Mouse (Mus musculus) midbrain, embryonic 13.5 days (tissue): ENCODE data around the gene Traf2. TPM values are rescaled to one million over a fixed set of nuclear protein-coding genes. Genes with fewer than 3 reads are reported as not detected.
A peak's percentile ranks its signal among the peaks of the same experiment; 100 is the strongest.

Experiments
- ATAC-seq: fragments of 200-750 bp; cut with Nextera tagmentation; 2 replicates; pipeline ENCODE4 v1.8.0; 2017; ENCODE audit warnings: mild to moderate bottlenecking, moderate TSS enrichment, moderate library complexity
- H3K27ac ChIP-seq: fragments of 300-500 bp; sonication (generic); 2 replicates; pipeline ENCODE4 v1.5.1; 2015; ENCODE audit warnings: inconsistent platforms, mild to moderate bottlenecking, moderate library complexity
- H3K27me3 ChIP-seq: fragments of 300-500 bp; sonication (generic); 2 replicates; pipeline ENCODE4 v1.6.1; 2015; ENCODE audit warnings: mild to moderate bottlenecking, inconsistent platforms
- H3K36me3 ChIP-seq: fragments of 300-500 bp; sonication (generic); 2 replicates; pipeline ENCODE4 v1.6.1; 2015; ENCODE audit warnings: mild to moderate bottlenecking, inconsistent platforms
- H3K4me1 ChIP-seq: fragments of 300-500 bp; sonication (generic); replicated peaks from 2 replicates; pipeline ENCODE4 v1.6.1; 2015; ENCODE audit warnings: inconsistent platforms
- H3K4me2 ChIP-seq: fragments of 300-500 bp; sonication (generic); replicated peaks from 2 replicates; pipeline ENCODE4 v1.6.1; 2015; ENCODE audit warnings: moderate library complexity, mild to moderate bottlenecking, inconsistent platforms
- H3K4me3 ChIP-seq: fragments of 300-500 bp; sonication (generic); replicated peaks from 2 replicates; pipeline ENCODE4 v1.5.1; 2015; ENCODE audit warnings: mild to moderate bottlenecking, inconsistent platforms
- H3K9ac ChIP-seq: fragments of 300-500 bp; sonication (generic); replicated peaks from 2 replicates; pipeline ENCODE4 v1.6.1; 2015; ENCODE audit warnings: mild to moderate bottlenecking, inconsistent platforms
- H3K9me3 ChIP-seq: fragments of 300-500 bp; sonication (generic); 2 replicates; pipeline ENCODE4 v1.6.1; 2016; ENCODE audit warnings: mild to moderate bottlenecking, inconsistent platforms
- WGBS: fragments of 180-500 bp; shearing (Covaris S2); methylation state at CpG from one replicate; pipeline ENCODE4 v1.1.7; 2015; 5-methylcytosine and 5-hydroxymethylcytosine counted together
- polyA plus RNA-seq: library from polyadenylated mRNA; unstranded; fragments of >200 nt; fragmentation: Nextera tagmentation; extraction: Ambion mirVana; gene quantifications from 2 replicates; pipeline ENCODE4 v1.2.1, GENCODE M21; 2015

The Traf2 gene
- polyA plus RNA-seq, 1 experiment from 2014 or later = 24.1 TPM

DNA sequence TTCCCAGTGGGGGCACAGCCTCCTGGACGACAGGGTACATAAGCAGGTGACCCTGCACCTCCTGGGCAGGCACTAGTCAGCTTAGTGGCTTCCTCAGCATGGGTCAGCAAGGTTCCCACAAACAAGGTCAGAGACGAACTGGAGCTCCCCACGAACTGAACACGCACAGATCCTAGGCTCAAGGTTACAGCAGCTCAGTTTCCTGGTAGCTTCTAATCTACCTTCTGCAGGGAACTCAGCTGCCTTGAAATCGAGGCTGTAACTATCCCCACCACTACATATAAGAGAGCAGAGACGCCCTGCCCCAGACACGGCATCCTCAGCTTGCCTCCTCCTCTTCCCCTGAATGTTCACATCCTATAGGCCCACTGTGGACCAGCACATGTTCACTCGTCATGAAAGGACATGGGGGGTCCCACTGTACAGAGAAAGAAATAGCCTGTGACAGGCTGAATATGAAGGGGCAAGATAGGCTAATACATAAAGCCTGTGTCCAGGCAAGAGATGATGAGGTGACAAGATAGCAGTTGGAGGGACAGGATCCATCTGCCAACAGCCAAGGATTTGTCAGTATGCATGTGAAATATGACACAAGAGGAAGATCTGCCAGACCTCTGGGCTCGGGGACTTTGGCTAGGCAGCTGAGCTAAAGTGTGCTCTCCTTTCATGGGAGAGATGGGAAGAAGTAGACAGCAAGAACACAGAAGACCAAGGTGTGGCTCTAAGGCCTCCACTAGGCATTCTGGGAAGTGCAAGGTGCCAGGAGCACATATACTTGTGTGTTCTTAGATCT, 20.0 kb downstream of the Traf2 start:
- 90% methylated on average over 9 of the region's 9 CpGs for WGBS

DNA sequence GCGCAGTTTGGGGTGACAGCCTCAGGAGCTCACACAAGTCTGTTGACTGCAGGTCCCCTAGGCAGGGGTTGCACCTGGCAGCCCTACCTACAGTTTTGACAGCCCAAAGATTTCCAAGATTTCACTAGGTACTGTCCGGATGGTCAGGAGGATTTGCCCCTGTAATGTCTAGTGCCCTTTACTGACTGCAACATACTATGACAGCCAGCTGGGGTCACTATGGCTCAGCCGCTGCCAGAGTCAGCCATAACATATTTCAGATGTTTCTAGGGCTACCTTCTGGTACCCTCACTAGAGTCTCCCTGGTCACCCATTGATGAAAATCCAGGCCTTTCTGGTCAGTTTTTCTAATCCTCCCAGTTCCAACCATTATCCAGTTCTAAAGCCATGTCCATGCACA, 36.8 kb downstream of the Traf2 start:
- no peak overlapping the region for H3K27ac ChIP-seq
- H3K36me3 ChIP-seq = peaks cover 16% of the 10 kb centered on the region
- no peak for ATAC-seq
- no peaks in the 10 kb centered on the region for H3K27me3 ChIP-seq
- no peaks in the 10 kb centered on the region for H3K4me1 ChIP-seq
- no peak overlapping the region for H3K9ac ChIP-seq
- H3K4me3 ChIP-seq = no peak overlapping the region
- 61% methylated on average over 3 of the region's 3 CpGs for WGBS
- no peaks in the 10 kb centered on the region for H3K9me3 ChIP-seq
- H3K4me2 ChIP-seq = no peak overlapping the region

More for the DNA sequence above, 20.0 kb downstream of the Traf2 start:
- Histone ChIP-seq H3K4me2 (no peak overlapping the region), H3K27ac (no peak overlapping the region), H3K9me3 (no peaks in the 10 kb centered on the region), H3K4me1 (no peaks in the 10 kb centered on the region), H3K27me3 (no peaks in the 10 kb centered on the region), H3K36me3 (peaks cover 93% of the 10 kb centered on the region), H3K4me3 (no peak overlapping the region), H3K9ac (no peak overlapping the region)
- ATAC-seq = no peak

DNA sequence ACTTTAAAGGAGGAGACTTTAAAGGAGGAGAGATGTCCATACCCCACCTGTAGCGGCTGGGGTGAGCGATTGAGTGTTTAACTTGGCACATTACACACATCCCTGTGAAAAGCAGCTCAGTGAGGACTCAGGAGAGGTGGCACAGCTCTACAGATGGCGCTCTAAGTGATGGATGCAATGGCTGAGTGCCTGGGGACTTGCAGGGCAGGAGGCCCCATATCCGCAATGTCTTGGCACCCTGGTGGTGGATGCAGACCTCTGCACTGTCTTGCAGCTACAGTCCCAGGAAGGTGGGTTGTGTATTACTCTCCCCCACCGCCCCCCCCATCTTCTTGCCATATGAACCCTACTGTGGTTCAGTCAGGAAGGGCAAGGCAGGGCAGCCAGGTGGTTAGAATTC, 39.8 kb downstream of the Traf2 start:
- Histone ChIP-seq H3K4me1 (peaks cover 6% of the 10 kb centered on the region), H3K36me3 (peaks cover 41% of the 10 kb centered on the region), H3K27ac (no peak overlapping the region), H3K27me3 (no peaks in the 10 kb centered on the region), H3K4me2 (no peak overlapping the region), H3K9ac (no peak overlapping the region), H3K9me3 (no peaks in the 10 kb centered on the region), H3K4me3 (no peak overlapping the region)
- ATAC-seq = no peak
- WGBS = 40% methylated on average over 5 of the region's 5 CpGs

GRCm38 (mm10) chr2:25505860-25506259, 40.9 kb downstream of the Traf2 start:
- Histone ChIP-seq H3K4me3 (no peak overlapping the region), H3K27me3 (no peaks in the 10 kb centered on the region), H3K4me2 (no peak overlapping the region), H3K9ac (no peak overlapping the region), H3K9me3 (no peaks in the 10 kb centered on the region), H3K4me1 (peaks cover 13% of the 10 kb centered on the region), H3K36me3 (peaks cover 41% of the 10 kb centered on the region), H3K27ac (no peak overlapping the region)
- no peak for ATAC-seq
- WGBS = 95% methylated on average over 4 of the region's 4 CpGs

- no peak for ATAC-seq
- peaks cover 41% of the 10 kb centered on the region for H3K36me3 ChIP-seq
- 100% methylated on average over 1 of the region's 1 CpGs for WGBS
- H3K27me3 ChIP-seq = no peaks in the 10 kb centered on the region
- no peak overlapping the region for H3K4me2 ChIP-seq
- no peak overlapping the region for H3K27ac ChIP-seq
- no peaks in the 10 kb centered on the region for H3K9me3 ChIP-seq
- H3K9ac ChIP-seq = no peak overlapping the region
- H3K4me1 ChIP-seq = peaks cover 17% of the 10 kb centered on the region
- H3K4me3 ChIP-seq = no peak overlapping the region
These were observed 41.7 kb downstream of the Traf2 start for GRCm38 (mm10) chr2:25505000-25505399.

DNA sequence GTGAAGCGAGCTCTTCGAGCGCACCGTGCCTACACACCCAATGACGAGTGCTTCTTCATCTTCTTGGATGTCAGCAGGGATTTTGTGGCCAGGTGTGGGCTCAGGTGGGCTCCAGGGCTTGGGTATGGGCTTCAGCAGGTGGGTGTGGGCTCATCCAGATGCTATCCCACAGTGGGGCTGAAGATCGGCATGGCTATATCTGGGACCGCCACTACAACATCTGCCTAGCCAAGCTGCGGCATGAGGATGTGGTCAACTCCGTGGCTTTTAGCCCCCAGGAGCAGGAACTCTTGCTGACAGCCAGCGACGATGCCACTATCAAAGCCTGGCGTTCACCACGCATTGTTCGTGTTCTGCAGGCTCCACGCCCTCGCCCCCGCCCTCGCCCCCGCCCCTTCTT, 42.2 kb downstream of the Traf2 start:
- Histone ChIP-seq H3K27me3 (no peaks in the 10 kb centered on the region), H3K4me3 (no peak overlapping the region), H3K4me2 (no peak overlapping the region), H3K4me1 (peaks cover 17% of the 10 kb centered on the region), H3K36me3 (peaks cover 41% of the 10 kb centered on the region), H3K9me3 (no peaks in the 10 kb centered on the region), H3K9ac (no peak overlapping the region), H3K27ac (no peak overlapping the region)
- ATAC-seq = no peak
- 97% methylated on average over 19 of the region's 19 CpGs for WGBS

DNA sequence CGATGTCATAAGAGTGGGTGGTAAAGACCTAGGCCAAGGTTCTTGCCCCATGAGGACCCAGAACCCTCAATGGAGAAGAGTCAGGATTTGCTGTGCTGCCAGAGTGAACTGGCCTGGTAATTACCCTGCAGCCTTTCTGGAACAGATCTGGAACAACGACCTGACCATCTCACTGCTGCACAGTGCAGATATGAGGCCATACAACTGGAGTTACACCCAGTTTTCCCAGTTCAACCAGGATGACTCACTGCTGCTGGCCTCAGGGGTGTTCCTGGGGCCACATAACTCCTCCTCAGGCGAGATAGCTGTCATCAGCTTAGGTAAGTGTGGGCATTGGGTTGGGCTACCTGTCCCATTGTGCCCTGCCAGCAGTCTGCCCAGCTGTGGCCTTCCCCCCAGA, 44.0 kb downstream of the Traf2 start:
- 82% methylated on average over 3 of the region's 3 CpGs for WGBS
- no peaks in the 10 kb centered on the region for H3K9me3 ChIP-seq
- peaks cover 17% of the 10 kb centered on the region for H3K4me1 ChIP-seq
- no peaks in the 10 kb centered on the region for H3K27me3 ChIP-seq
- no peak overlapping the region for H3K27ac ChIP-seq
- H3K4me3 ChIP-seq = no peak overlapping the region
- ATAC-seq = no peak
- peaks cover 41% of the 10 kb centered on the region for H3K36me3 ChIP-seq
- no peak overlapping the region for H3K4me2 ChIP-seq
- H3K9ac ChIP-seq = no peak overlapping the region

DNA sequence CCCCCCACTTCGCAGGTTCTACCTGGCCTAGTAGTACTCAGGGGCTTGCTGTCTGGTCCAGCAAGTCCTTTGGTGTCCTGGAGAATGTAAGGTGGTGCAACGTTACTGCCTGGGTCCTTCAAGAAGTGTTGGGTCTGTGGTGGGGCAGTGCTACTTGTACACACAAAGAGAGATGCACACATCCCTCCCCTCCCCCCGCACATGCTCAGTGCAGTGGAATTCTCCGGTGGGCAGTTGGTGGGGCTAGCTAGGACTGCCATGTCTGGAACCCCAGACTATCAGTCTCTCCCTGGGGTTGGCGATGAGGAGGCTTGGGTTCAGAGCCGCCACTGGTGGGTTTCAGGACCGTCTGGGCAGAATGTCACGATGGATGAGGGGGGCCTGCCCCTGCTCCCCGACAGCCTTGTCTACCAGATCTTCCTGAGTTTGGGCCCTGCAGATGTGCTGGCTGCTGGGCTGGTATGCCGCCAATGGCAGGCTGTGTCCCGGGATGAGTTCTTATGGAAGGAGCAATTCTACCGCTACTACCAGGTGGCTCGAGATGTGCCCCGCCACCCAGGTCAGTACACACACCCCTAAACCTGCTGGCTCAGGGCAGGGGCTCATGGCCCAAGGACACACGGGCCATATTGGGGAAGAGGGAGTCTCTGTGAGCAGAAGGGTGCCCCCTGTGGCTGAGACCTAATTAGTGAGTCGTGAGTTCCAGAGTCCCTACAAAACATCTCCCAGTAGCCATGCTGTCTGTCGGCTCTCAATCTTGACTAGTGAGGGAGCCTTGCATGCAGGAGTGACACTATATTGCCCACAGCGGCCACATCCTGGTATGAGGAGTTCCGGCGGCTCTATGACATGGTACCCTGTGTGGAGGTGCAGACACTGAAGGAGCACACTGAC, 44.9 kb downstream of the Traf2 start, which contains the start of gene C8g:
Gene C8g (minus strand): TSS at position 127 of the 894 bp plus-strand sequence.
- Histone ChIP-seq H3K4me1 (peaks cover 17% of the 10 kb centered on the region), H3K27ac (peak within 1 kb of the TSS; percentile 77), H3K4me2 (peak within 1 kb of the TSS; percentile 99), H3K4me3 (peak within 1 kb of the TSS; percentile 91), H3K9ac (peak within 1 kb of the TSS; percentile 98), H3K27me3 (no peaks in the 10 kb centered on the region), H3K9me3 (no peaks in the 10 kb centered on the region), H3K36me3 (peaks cover 41% of the 10 kb centered on the region)
- peak; percentile 5; the same call in 1 of the 2 replicates for ATAC-seq
- WGBS = 79% methylated on average over 20 of the region's 20 CpGs

DNA sequence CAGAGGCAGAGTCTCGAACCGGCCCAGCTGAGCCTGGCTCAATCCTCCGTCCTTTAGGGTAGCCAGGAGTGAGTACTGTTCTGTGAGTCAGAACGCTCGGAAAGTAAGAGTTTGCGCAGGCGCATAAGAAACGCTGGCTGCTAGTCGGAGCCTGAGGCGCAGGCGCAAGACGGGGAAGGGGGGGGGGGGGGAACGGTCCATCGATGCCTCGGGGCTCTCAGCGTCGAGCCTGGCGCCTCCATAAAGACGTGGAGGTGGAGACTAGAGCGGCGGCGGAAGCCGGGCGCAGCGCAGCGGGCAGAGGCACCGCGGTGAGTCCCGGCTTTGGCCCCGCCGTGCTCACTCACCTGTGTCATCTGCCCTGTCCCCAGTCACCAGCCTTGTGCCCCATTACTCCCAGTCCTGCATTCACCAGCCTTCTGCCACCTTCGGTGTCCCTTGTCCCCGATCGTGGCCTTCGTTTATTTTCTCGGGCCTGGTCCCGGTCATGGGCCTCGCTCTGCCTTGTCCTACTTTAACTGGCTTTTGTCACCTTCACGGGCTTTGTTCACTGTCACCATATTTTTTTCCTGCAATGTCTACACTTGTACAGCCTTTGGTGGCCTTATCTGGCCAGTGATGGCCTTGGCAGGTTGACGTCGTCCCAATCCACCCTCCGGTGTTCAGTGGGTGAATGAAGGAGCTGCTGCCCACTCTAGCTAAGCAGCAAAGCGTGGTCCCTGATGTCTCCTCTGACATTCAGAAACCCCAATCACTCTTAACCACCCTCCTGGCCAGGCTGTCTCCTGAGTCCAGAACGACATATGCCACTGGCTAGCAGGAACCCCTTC, 45.9 kb downstream of the Traf2 start, which contains the start of gene Fbxw5:
Gene Fbxw5 (plus strand): TSS at position 175 of the 830 bp plus-strand sequence.
- H3K9me3 ChIP-seq = no peaks in the 10 kb centered on the region
- peak; percentile 86 for ATAC-seq
- peaks cover 34% of the 10 kb centered on the region for H3K36me3 ChIP-seq
- H3K4me1 ChIP-seq = peaks cover 17% of the 10 kb centered on the region
- H3K27ac ChIP-seq = peak within 1 kb of the TSS; percentile 77
- H3K4me2 ChIP-seq = peak within 1 kb of the TSS; percentile 99
- H3K4me3 ChIP-seq = peak within 1 kb of the TSS; percentile 91
- WGBS = 1% methylated on average over 40 of the region's 44 CpGs
- no peaks in the 10 kb centered on the region for H3K27me3 ChIP-seq
- peak within 1 kb of the TSS; percentile 98 for H3K9ac ChIP-seq

DNA sequence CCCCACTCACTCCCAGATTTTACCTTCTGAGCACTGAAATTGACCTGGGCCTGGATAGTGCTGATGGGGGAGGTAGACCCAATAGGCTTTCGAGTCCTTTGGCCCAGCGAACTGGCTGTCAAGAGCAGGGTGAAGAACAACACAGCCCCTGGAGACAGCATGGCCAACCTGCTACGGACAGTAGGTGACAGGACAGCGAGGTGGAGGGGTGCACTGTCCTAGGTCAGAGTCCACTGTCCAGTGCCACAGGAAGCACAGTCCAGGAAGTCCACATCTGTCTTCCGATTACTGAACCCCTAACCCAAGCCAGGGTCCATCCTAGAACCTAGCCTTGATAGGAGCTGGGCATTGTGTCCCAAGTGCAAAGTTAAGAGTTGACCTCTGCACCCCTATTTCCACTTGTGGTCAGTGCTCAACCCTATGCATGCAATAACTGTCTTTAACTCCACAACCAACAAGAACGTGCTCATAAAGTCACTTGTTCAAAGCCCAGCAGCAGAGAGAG, 46.6 kb downstream of the Traf2 start:
- no peaks in the 10 kb centered on the region for H3K27me3 ChIP-seq
- peak; percentile 53 for ATAC-seq
- WGBS = 68% methylated on average over 6 of the region's 6 CpGs
- H3K9me3 ChIP-seq = no peaks in the 10 kb centered on the region
- peak overlapping the region; percentile 51; the same call in 1 of the 2 replicates for H3K9ac ChIP-seq
- peaks cover 17% of the 10 kb centered on the region for H3K4me1 ChIP-seq
- peak overlapping the region; percentile 40; the same call in 1 of the 2 replicates for H3K27ac ChIP-seq
- H3K36me3 ChIP-seq = peaks cover 27% of the 10 kb centered on the region
- H3K4me3 ChIP-seq = peak overlapping the region; percentile 91
- H3K4me2 ChIP-seq = peak overlapping the region; percentile 99
